Mouse (Mus musculus) lung, adult 10 weeks (tissue): ENCODE results near the gene Rbks. TPM values are rescaled to one million over a fixed set of nuclear protein-coding genes. Genes with fewer than 3 reads are reported as not detected.

ENCODE experiments used
- polyA plus RNA-seq: library from polyadenylated mRNA; stranded (reverse); fragments of 350-450 nt; fragmentation: Illumina TruSeq; extraction: RNeasy Lipid Tissue Mini Kit (QIAGEN cat#74804); gene quantifications from one replicate; pipeline ENCODE4 v1.2.3, GENCODE M21; 2014; ENCODE audit warnings: low read depth, low replicate concordance; ENCODE audit not compliant: insufficient read depth

Gene Rbks
- 6.2 TPM for polyA plus RNA-seq

GRCm38 (mm10) chr5:31696971-31697643, at the start of gene Rbks:
Gene Rbks (minus strand): TSS chr5:31697627.

GRCm38 (mm10) chr5:31697644-31698296, 343 bp upstream of the Rbks start, which contains the start of gene Babam2:
Gene Babam2 (plus strand): TSS chr5:31697684.

GRCm38 (mm10) chr5:31596481-31597429, 100.7 kb downstream of the Rbks start, which contains the start of gene Mrpl33:
Gene Mrpl33 (plus strand): TSS chr5:31596935.

Other genes starting within 250 kb of the Rbks start
- gene Zfp512, start 245.2 kb downstream of the Rbks start, polyA plus RNA-seq = 9.9 TPM
- not detected for gene 4930548H24Rik, start 211.9 kb downstream of the Rbks start, polyA plus RNA-seq
- 12.7 TPM for gene Gpn1, start 202.9 kb downstream of the Rbks start, polyA plus RNA-seq
- 17.6 TPM for gene Slc4a1ap, start 170.6 kb downstream of the Rbks start, polyA plus RNA-seq
- gene Supt7l, start 169.8 kb downstream of the Rbks start, polyA plus RNA-seq = 7.1 TPM
- gene Mrpl33, start 100.7 kb downstream of the Rbks start, polyA plus RNA-seq = 219 TPM
- 24.9 TPM for gene Babam2, start 57 bp upstream of the Rbks start, polyA plus RNA-seq